Mouse (Mus musculus): Measurements from ENCODE around the gene Fam72a. TPM values are rescaled to one million over a fixed set of nuclear protein-coding genes. Genes with fewer than 3 reads are reported as not detected.

The Fam72a gene
- total and polyA plus RNA-seq, 3 experiments = 2.6 to 9.0 (median 6.2) TPM

DNA sequence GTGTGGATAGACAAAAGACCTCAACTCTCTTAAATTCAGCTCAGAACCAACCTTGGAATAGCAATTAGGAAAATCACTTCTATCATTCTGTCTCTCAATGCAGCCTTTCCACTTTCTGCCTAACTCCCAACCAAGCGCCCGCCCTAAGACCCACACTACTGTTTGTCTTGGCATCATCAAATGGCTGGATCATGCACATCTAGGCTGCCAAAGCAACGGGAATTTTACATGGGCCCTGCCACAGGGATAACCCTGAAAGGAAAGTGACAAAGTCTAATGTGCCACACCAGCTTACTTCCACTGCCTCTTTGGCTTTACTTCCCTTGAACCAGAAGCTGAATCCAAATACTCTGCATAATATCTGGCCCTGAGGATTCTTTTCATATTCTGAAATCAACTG lies 38.4 kb upstream of the Fam72a start:
- ATAC-seq (ENCODE audit: extremely low read depth, insufficient number of reproducible peaks, low FRiP score, poor library complexity, severe bottlenecking) (no peak), DNase-seq (ENCODE audit: low spot score) (no peak)
- H3K4me3 ChIP-seq (ENCODE audit: low read depth, low read length) = no peak overlapping the region
- peaks cover 11% of the 10 kb centered on the region for H3K4me1 ChIP-seq (ENCODE audit: insufficient read depth, low read depth, low read length)
- no peaks in the 10 kb centered on the region for H3K27me3 ChIP-seq (ENCODE audit: insufficient read depth, low read length)
- H3K36me3 ChIP-seq (replicated peaks) = peaks cover 3% of the 10 kb centered on the region
- H3K9me3 ChIP-seq (replicated peaks) = no peaks in the 10 kb centered on the region
- TF ChIP-seq POLR2AphosphoS5 (IDR thresholded peaks at IDR 0.05; ENCODE audit: insufficient replicate concordance, low read depth, low read length) (no peak), GATA1 (IDR thresholded peaks at IDR 0.05; ENCODE audit: borderline replicate concordance, low read length) (no peak), TAL1 (conservative IDR thresholded peaks at IDR 0.05; ENCODE audit: low read depth, low read length) (no peak), CTCF (IDR thresholded peaks at IDR 0.05; ENCODE audit: low read depth, low read length) (no peak), GATA2 (IDR thresholded peaks at IDR 0.05; ENCODE audit: borderline replicate concordance, low read depth, low read length) (no peak)

- TF ChIP-seq GATA2 (IDR thresholded peaks at IDR 0.05; ENCODE audit: borderline replicate concordance, low read depth, low read length) = no peak
- DNase-seq (ENCODE audit: low spot score) (no peak), ATAC-seq (ENCODE audit: extremely low read depth, insufficient number of reproducible peaks, low FRiP score, poor library complexity, severe bottlenecking) (no peak)
- Histone ChIP-seq H3K4me3 (ENCODE audit: low read depth, low read length) (no peak overlapping the region), H3K36me3 (replicated peaks) (peaks cover 6% of the 10 kb centered on the region), H3K4me1 (ENCODE audit: insufficient read depth, low read depth, low read length) (peaks cover 8% of the 10 kb centered on the region), H3K27me3 (ENCODE audit: insufficient read depth, low read length) (no peaks in the 10 kb centered on the region), H3K9me3 (replicated peaks) (no peaks in the 10 kb centered on the region)
Observed at GRCm38 (mm10) chr1:131491579-131491978, 36.1 kb upstream of the Fam72a start.

- peak; percentile 45 for ATAC-seq (ENCODE audit: extremely low read depth, insufficient number of reproducible peaks, low FRiP score, poor library complexity, severe bottlenecking)
- no peak for TF ChIP-seq GATA2 (IDR thresholded peaks at IDR 0.05; ENCODE audit: borderline replicate concordance, low read depth, low read length)
- no peak for TF ChIP-seq CTCF (IDR thresholded peaks at IDR 0.05; ENCODE audit: low read depth, low read length)
- TF ChIP-seq GATA1 (IDR thresholded peaks at IDR 0.05; ENCODE audit: borderline replicate concordance, low read length) = no peak
- no peak for TF ChIP-seq TAL1 (conservative IDR thresholded peaks at IDR 0.05; ENCODE audit: low read depth, low read length)
- no peak for TF ChIP-seq POLR2AphosphoS5 (IDR thresholded peaks at IDR 0.05; ENCODE audit: insufficient replicate concordance, low read depth, low read length)
- no peak overlapping the region for H3K4me3 ChIP-seq (ENCODE audit: low read depth, low read length)
- H3K4me1 ChIP-seq (ENCODE audit: insufficient read depth, low read depth, low read length) = peaks cover 6% of the 10 kb centered on the region
- DNase-seq (ENCODE audit: low spot score) = peak; percentile 15
- peaks cover 6% of the 10 kb centered on the region for H3K36me3 ChIP-seq (replicated peaks)
- no peaks in the 10 kb centered on the region for H3K27me3 ChIP-seq (ENCODE audit: insufficient read depth, low read length)
- no peaks in the 10 kb centered on the region for H3K9me3 ChIP-seq (replicated peaks)
Observed at GRCm38 (mm10) chr1:131492360-131492759, 35.3 kb upstream of the Fam72a start.

- Histone ChIP-seq H3K4me3 (ENCODE audit: low read depth, low read length) (no peak overlapping the region), H3K4me1 (ENCODE audit: insufficient read depth, low read depth, low read length) (peaks cover 8% of the 10 kb centered on the region), H3K27me3 (ENCODE audit: insufficient read depth, low read length) (no peaks in the 10 kb centered on the region), H3K9me3 (replicated peaks) (no peaks in the 10 kb centered on the region), H3K36me3 (replicated peaks) (peaks cover 9% of the 10 kb centered on the region)
- no peak for TF ChIP-seq POLR2AphosphoS5 (IDR thresholded peaks at IDR 0.05; ENCODE audit: insufficient replicate concordance, low read depth, low read length)
- no peak for TF ChIP-seq TAL1 (conservative IDR thresholded peaks at IDR 0.05; ENCODE audit: low read depth, low read length)
- no peak for TF ChIP-seq GATA2 (IDR thresholded peaks at IDR 0.05; ENCODE audit: borderline replicate concordance, low read depth, low read length)
- TF ChIP-seq GATA1 (IDR thresholded peaks at IDR 0.05; ENCODE audit: borderline replicate concordance, low read length) = no peak
- TF ChIP-seq CTCF (IDR thresholded peaks at IDR 0.05; ENCODE audit: low read depth, low read length) = no peak
- ATAC-seq (ENCODE audit: extremely low read depth, insufficient number of reproducible peaks, low FRiP score, poor library complexity, severe bottlenecking) (no peak), DNase-seq (ENCODE audit: low spot score) (no peak)
Observed at GRCm38 (mm10) chr1:131493966-131494898, 33.5 kb upstream of the Fam72a start.

GRCm38 (mm10) chr1:131498231-131498630 lies 29.5 kb upstream of the Fam72a start:
- no peak for ATAC-seq (ENCODE audit: extremely low read depth, insufficient number of reproducible peaks, low FRiP score, poor library complexity, severe bottlenecking)
- H3K4me3 ChIP-seq (ENCODE audit: low read depth, low read length) = no peak overlapping the region
- H3K4me1 ChIP-seq (ENCODE audit: insufficient read depth, low read depth, low read length) = peaks cover 2% of the 10 kb centered on the region; the same call in 1 of the 2 replicates
- no peak for DNase-seq (ENCODE audit: low spot score)
- H3K9me3 ChIP-seq (replicated peaks) = no peaks in the 10 kb centered on the region
- H3K36me3 ChIP-seq (replicated peaks) = peaks cover 11% of the 10 kb centered on the region
- TF ChIP-seq GATA2 (IDR thresholded peaks at IDR 0.05; ENCODE audit: borderline replicate concordance, low read depth, low read length) (no peak), GATA1 (IDR thresholded peaks at IDR 0.05; ENCODE audit: borderline replicate concordance, low read length) (no peak), TAL1 (conservative IDR thresholded peaks at IDR 0.05; ENCODE audit: low read depth, low read length) (no peak), CTCF (IDR thresholded peaks at IDR 0.05; ENCODE audit: low read depth, low read length) (no peak), POLR2AphosphoS5 (IDR thresholded peaks at IDR 0.05; ENCODE audit: insufficient replicate concordance, low read depth, low read length) (no peak)
- no peaks in the 10 kb centered on the region for H3K27me3 ChIP-seq (ENCODE audit: insufficient read depth, low read length)

- Histone ChIP-seq H3K4me1 (ENCODE audit: insufficient read depth, low read depth, low read length) (peaks cover 5% of the 10 kb centered on the region), H3K9me3 (replicated peaks) (no peaks in the 10 kb centered on the region), H3K4me3 (ENCODE audit: low read depth, low read length) (no peak overlapping the region), H3K36me3 (replicated peaks) (peaks cover 18% of the 10 kb centered on the region), H3K27me3 (ENCODE audit: insufficient read depth, low read length) (no peaks in the 10 kb centered on the region)
- DNase-seq (ENCODE audit: low spot score) (no peak), ATAC-seq (ENCODE audit: extremely low read depth, insufficient number of reproducible peaks, low FRiP score, poor library complexity, severe bottlenecking) (no peak)
- TF ChIP-seq TAL1 (conservative IDR thresholded peaks at IDR 0.05; ENCODE audit: low read depth, low read length) (no peak), POLR2AphosphoS5 (IDR thresholded peaks at IDR 0.05; ENCODE audit: insufficient replicate concordance, low read depth, low read length) (no peak), CTCF (IDR thresholded peaks at IDR 0.05; ENCODE audit: low read depth, low read length) (no peak), GATA1 (IDR thresholded peaks at IDR 0.05; ENCODE audit: borderline replicate concordance, low read length) (no peak), GATA2 (IDR thresholded peaks at IDR 0.05; ENCODE audit: borderline replicate concordance, low read depth, low read length) (no peak)
Observed at GRCm38 (mm10) chr1:131501681-131502080, 26.0 kb upstream of the Fam72a start.

Data from G1E (cell line).